Mouse (Mus musculus) gastrocnemius, adult 8-10 months (tissue): ENCODE data around the gene Slitrk3. TPM values are rescaled to one million over a fixed set of nuclear protein-coding genes. Genes with fewer than 3 reads are reported as not detected.
"Not testable (repeated sequence)": the region's sequence is repeated elsewhere in the genome, so short reads cannot be mapped to it uniquely, and the experiment has no call there.

ENCODE experiments used
- DNase-seq, 2 experiments: peaks; one replicate each; pipeline ENCODE4 v3.0.0; 2022; ENCODE audit warnings: low spot score in 2 of 2
- total RNA-seq, 4 experiments: library from RNA; stranded (reverse); gene quantifications; 2 replicates each; pipeline ENCODE4 v1.2.4; 2022

Gene Slitrk3
- under 1 TPM in 1 of 4 experiments, not detected in 3; 0.07 TPM for total RNA-seq

GRCm38 (mm10) chr3:73057197-73057811 lies at the start of gene Slitrk3:
TSS of gene Slitrk3 (minus strand) at chr3:73057803.
- DNase-seq, result no peak

- not testable (repeated sequence) for DNase-seq
These were observed 36.8 kb upstream of the Slitrk3 start for GRCm38 (mm10) chr3:73094445-73094844.

GRCm38 (mm10) chr3:73084620-73085019 lies 27.0 kb upstream of the Slitrk3 start:
- DNase-seq, result no peak

GRCm38 (mm10) chr3:73065823-73066755 lies 8.5 kb upstream of the Slitrk3 start:
- no peak for DNase-seq

- no peak for DNase-seq
These were observed 587 bp upstream of the Slitrk3 start for GRCm38 (mm10) chr3:73058190-73058589.

GRCm38 (mm10) chr3:73056492-73057196 lies 959 bp downstream of the Slitrk3 start:
- DNase-seq, result no peak

- DNase-seq, result no peak
These were observed 1.6 kb downstream of the Slitrk3 start for GRCm38 (mm10) chr3:73056044-73056438.

- DNase-seq, result no peak
These were observed 2.1 kb downstream of the Slitrk3 start for GRCm38 (mm10) chr3:73055399-73056043.

GRCm38 (mm10) chr3:73053451-73053931 lies 4.1 kb downstream of the Slitrk3 start:
- no peak for DNase-seq

GRCm38 (mm10) chr3:73046248-73046647 lies 11.4 kb downstream of the Slitrk3 start:
- DNase-seq, result no peak

GRCm38 (mm10) chr3:73042256-73042655 lies 15.3 kb downstream of the Slitrk3 start:
- DNase-seq, result no peak

- DNase-seq, result no peak
These were observed 51.6 kb downstream of the Slitrk3 start for GRCm38 (mm10) chr3:73006045-73006444.

GRCm38 (mm10) chr3:73002933-73003696 lies 54.5 kb downstream of the Slitrk3 start:
- no peak for DNase-seq

GRCm38 (mm10) chr3:72997517-72997916 lies 60.1 kb downstream of the Slitrk3 start:
- no peak for DNase-seq

Other genes starting within 250 kb of the Slitrk3 start
- gene Sis, start 89.9 kb downstream of the Slitrk3 start, total RNA-seq, result not detected